Mouse (Mus musculus) bone marrow, adult 2 months (tissue): Measurements from ENCODE around the gene Egln3.

Experiments used
- CTCF ChIP-seq: fragments of 200-500 bp; IDR thresholded peaks from 2 replicates; pipeline ENCODE4 v1.5.1; 2011; ENCODE audit warnings: low read length, control low read depth; ENCODE audit not compliant: control insufficient read depth, insufficient read depth
- POLR2A ChIP-seq: fragments of 200-500 bp; IDR thresholded peaks from 2 replicates; pipeline ENCODE4 v1.6.1; 2011; ENCODE audit warnings: low read depth, mild to moderate bottlenecking, control low read depth, low read length, borderline replicate concordance; ENCODE audit not compliant: control insufficient read depth

DNA sequence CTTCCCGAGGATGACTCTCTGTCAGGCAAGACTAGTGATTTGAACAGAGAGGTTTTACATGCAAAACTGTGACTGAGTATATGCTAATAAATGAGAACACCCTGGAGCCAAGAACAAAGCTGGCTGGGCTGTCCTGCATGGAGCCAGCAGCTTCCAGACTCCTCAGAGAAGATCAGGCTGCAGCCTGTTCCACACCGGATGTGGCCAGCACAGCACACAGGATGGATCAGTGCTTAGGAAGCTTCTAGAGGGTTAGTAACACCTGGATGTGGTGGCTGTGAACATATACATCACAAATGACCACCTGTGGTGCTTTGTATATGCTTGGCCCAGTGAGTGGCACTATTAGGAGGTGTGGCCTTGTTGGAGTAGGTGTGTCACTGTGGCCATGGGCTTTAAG is 43.4 kb downstream of the Egln3 start:
- TF ChIP-seq POLR2A (no peak), CTCF (no peak)
